Mouse (Mus musculus) neural tube, embryonic 12.5 days (tissue): ENCODE results near the gene A630023A22Rik. TPM values are rescaled to one million over a fixed set of nuclear protein-coding genes. Genes with fewer than 3 reads are reported as not detected.

Experiments used
- ATAC-seq: fragments of 200-750 bp; cut with Nextera tagmentation; 2 replicates; pipeline ENCODE4 v1.8.0; 2017; ENCODE audit warnings: low read depth, mild to moderate bottlenecking, moderate TSS enrichment, moderate library complexity; ENCODE audit not compliant: low FRiP score
- H3K27ac ChIP-seq: fragments of 300-500 bp; sonication (generic); 2 replicates; pipeline ENCODE4 v1.5.1; 2016
- H3K27me3 ChIP-seq: fragments of 300-500 bp; sonication (generic); replicated peaks from 2 replicates; pipeline ENCODE4 v1.6.1; 2016; ENCODE audit warnings: mild to moderate bottlenecking
- H3K36me3 ChIP-seq: fragments of 300-500 bp; sonication (generic); 2 replicates; pipeline ENCODE4 v1.6.1; 2016; ENCODE audit warnings: mild to moderate bottlenecking
- H3K4me1 ChIP-seq: fragments of 300-500 bp; sonication (generic); 2 replicates; pipeline ENCODE4 v1.6.1; 2016
- H3K4me2 ChIP-seq: fragments of 300-500 bp; sonication (generic); replicated peaks from 2 replicates; pipeline ENCODE4 v1.6.1; 2016; ENCODE audit warnings: mild to moderate bottlenecking
- H3K4me3 ChIP-seq: fragments of 300-500 bp; sonication (generic); 2 replicates; pipeline ENCODE4 v1.5.1; 2016
- H3K9ac ChIP-seq: fragments of 300-500 bp; sonication (generic); 2 replicates; pipeline ENCODE4 v1.6.1; 2016; ENCODE audit warnings: mild to moderate bottlenecking
- H3K9me3 ChIP-seq: fragments of 300-500 bp; sonication (generic); 2 replicates; pipeline ENCODE4 v1.6.1; 2016; ENCODE audit warnings: mild to moderate bottlenecking
- WGBS: fragments of 180-500 bp; shearing (Covaris S2); methylation state at CpG from one replicate; pipeline ENCODE4 v1.1.7; 2016; 5-methylcytosine and 5-hydroxymethylcytosine counted together
- polyA plus RNA-seq: library from polyadenylated mRNA; unstranded; fragments of >200 nt; fragmentation: Nextera tagmentation; extraction: Ambion mirVana; gene quantifications from 2 replicates; pipeline ENCODE4 v1.2.1, GENCODE M21; 2016

A630023A22Rik gene
- polyA plus RNA-seq, 1 experiment from 2014 or later, result not detected

DNA sequence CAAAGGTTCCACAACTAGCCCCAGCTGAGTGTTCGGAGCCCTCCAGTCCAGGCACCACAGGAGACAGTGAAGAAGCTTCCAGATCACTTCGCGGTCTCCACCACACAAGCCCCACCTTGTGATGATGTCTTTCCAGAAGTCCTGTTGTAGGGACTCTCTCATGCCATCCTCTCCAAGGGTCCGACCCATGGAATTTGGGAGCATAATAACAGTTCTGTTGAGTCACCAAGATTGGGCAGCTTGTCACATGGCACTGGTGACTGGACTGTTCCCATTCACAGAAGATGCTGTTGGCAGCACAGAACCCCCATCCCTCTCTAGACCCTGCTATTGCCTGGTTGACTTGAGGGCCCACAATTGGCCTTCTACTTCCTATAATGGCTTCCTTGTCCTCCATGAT is 86.2 kb downstream of the A630023A22Rik start, which contains the start of gene Gm5460:
Gm5460 (plus strand) TSS at position 378 of the 400 bp plus-strand sequence.
- Histone ChIP-seq H3K27me3 (no peaks in the 10 kb centered on the region), H3K27ac (no peak within 1 kb of the TSS), H3K4me1 (no peaks in the 10 kb centered on the region), H3K36me3 (no peaks in the 10 kb centered on the region), H3K9me3 (no peaks in the 10 kb centered on the region), H3K4me2 (no peak within 1 kb of the TSS), H3K4me3 (no peak within 1 kb of the TSS), H3K9ac (no peak within 1 kb of the TSS)
- ATAC-seq, result no peak
- WGBS, result 96% methylated on average over 4 of the region's 4 CpGs

DNA sequence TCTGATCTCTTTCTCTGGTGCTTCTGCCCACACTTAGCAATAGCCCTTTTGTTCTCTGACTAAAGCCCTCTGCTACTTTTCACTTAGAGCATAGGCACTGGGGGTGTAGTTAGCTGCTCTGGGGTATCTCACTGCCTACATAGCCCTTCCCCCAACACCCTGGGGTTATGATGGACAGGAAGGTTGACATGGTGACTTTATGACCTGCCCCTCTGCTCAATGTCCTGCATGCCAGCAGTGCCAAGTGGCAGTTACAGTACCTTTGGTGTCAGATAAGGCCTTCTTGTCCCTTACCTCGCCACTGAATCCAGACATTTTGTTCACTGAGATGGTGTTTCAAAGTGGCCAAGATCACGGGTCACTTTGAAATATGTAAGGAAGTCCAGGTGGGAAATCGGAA is 87.5 kb downstream of the A630023A22Rik start, which contains the start of gene Gm30083:
Gm30083 (minus strand) TSS at position 120 of the 400 bp plus-strand sequence.
- Histone ChIP-seq H3K4me1 (no peaks in the 10 kb centered on the region), H3K36me3 (no peaks in the 10 kb centered on the region), H3K9ac (no peak within 1 kb of the TSS), H3K9me3 (no peaks in the 10 kb centered on the region), H3K4me2 (no peak within 1 kb of the TSS), H3K27ac (no peak within 1 kb of the TSS), H3K4me3 (no peak within 1 kb of the TSS), H3K27me3 (no peaks in the 10 kb centered on the region)
- 81% methylated on average over 3 of the region's 3 CpGs for WGBS
- no peak for ATAC-seq

- H3K4me2 ChIP-seq, result no peak overlapping the region
- H3K4me3 ChIP-seq, result no peak overlapping the region
- no peak for ATAC-seq
- H3K27ac ChIP-seq, result no peak overlapping the region
- H3K36me3 ChIP-seq, result no peaks in the 10 kb centered on the region
- no peaks in the 10 kb centered on the region for H3K27me3 ChIP-seq
- 92% methylated on average over 5 of the region's 5 CpGs for WGBS
- H3K9ac ChIP-seq, result no peak overlapping the region
- H3K9me3 ChIP-seq, result no peaks in the 10 kb centered on the region
- H3K4me1 ChIP-seq, result no peaks in the 10 kb centered on the region
Observed at GRCm38 (mm10) chr14:34002358-34002757, 100.2 kb downstream of the A630023A22Rik start.

GRCm38 (mm10) chr14:34001445-34001844 is 101.1 kb downstream of the A630023A22Rik start:
- Histone ChIP-seq H3K4me2 (no peak overlapping the region), H3K27ac (no peak overlapping the region), H3K4me1 (no peaks in the 10 kb centered on the region), H3K9ac (no peak overlapping the region), H3K4me3 (no peak overlapping the region), H3K9me3 (no peaks in the 10 kb centered on the region), H3K36me3 (no peaks in the 10 kb centered on the region), H3K27me3 (no peaks in the 10 kb centered on the region)
- no peak for ATAC-seq

Other genes starting within 250 kb of the A630023A22Rik start
- gene Gdf10, start 179.2 kb downstream of the A630023A22Rik start, polyA plus RNA-seq, result 12.5 and 14.6 TPM in 2 replicates
- gene Gdf2, start 161.7 kb downstream of the A630023A22Rik start, polyA plus RNA-seq, result not detected in 2 replicates
- gene Rbp3, start 148.8 kb downstream of the A630023A22Rik start, polyA plus RNA-seq, result not detected in 2 replicates
- 0.04 and 0.18 TPM in 2 replicates for gene Zfp488, start 124.0 kb downstream of the A630023A22Rik start, polyA plus RNA-seq
- gene Gm30083, start 87.6 kb downstream of the A630023A22Rik start, polyA plus RNA-seq, result not detected in 2 replicates
- gene Gm5460, start 86.0 kb downstream of the A630023A22Rik start, polyA plus RNA-seq, result not detected in 2 replicates
- gene Antxrl, start 50.0 kb downstream of the A630023A22Rik start, polyA plus RNA-seq, result not detected in 2 replicates
- gene Anxa8, start 16.8 kb downstream of the A630023A22Rik start, polyA plus RNA-seq, result 0.49 and 0.92 TPM in 2 replicates
- 0.05 TPM in 2 replicates for gene Npy4r, start 49.7 kb upstream of the A630023A22Rik start, polyA plus RNA-seq
- gene Gprin2, start 98.9 kb upstream of the A630023A22Rik start, polyA plus RNA-seq, result 2.3 and 3.1 TPM in 2 replicates
- 0.28 and 0.38 TPM in 2 replicates for gene Syt15, start 116.8 kb upstream of the A630023A22Rik start, polyA plus RNA-seq
- 7.0 and 7.2 TPM in 2 replicates for gene Shld2, start 207.7 kb upstream of the A630023A22Rik start, polyA plus RNA-seq
- 95.7 and 107 TPM in 2 replicates for gene Glud1, start 208.0 kb upstream of the A630023A22Rik start, polyA plus RNA-seq